Mouse (Mus musculus): Measurements from ENCODE around the gene Dnajc10.

- TF ChIP-seq CTCF (IDR thresholded peaks at IDR 0.05; ENCODE audit: low read depth), result peak; percentile 1; the same call in 1 of the 2 replicates
- no peak for TF ChIP-seq EP300 (optimal IDR thresholded peaks at IDR 0.05)
Observed at GRCm38 (mm10) chr2:80315242-80316161, at the start of gene Dnajc10.

Data from stomach, postnatal 0 days (tissue).